Mouse (Mus musculus): ENCODE data around the gene Ube2o.

Gene Ube2o

GRCm38 (mm10) chr11:116580711-116581375 lies 404 bp downstream of the Ube2o start:
- DNase-seq (ENCODE audit: low read depth): peak; percentile 65

DNA sequence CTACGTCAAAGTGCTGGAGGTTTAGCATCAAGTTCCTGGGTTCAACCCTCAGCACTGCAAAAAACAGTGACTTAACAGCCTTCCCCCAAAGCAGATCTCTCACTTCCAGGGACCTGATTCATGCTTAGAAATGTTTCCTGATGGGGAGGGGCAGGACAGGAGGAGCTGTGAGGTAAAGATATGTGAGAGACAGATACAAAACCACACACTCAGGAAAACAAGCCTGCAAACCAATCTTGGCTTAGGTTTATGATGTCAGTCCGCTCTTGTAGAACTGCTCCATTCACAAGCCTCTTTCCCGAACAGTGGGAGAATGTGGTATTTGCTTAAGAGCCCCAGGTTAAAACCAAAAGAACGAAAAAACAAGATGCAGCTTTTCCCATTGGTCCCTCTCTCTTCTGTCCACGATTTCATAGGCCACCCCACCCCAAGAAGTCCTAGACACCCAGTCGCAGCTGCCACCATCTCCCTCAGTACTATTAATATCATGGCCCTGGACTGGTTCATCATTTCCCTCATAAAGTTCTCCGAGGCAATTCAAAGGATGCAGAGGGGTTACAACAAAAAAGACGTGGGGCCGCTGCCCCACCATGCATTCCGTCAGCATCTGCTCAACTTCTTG lies 1.1 kb downstream of the Ube2o start:
- DNase-seq (ENCODE audit: low read depth): peak; percentile 22

DNA sequence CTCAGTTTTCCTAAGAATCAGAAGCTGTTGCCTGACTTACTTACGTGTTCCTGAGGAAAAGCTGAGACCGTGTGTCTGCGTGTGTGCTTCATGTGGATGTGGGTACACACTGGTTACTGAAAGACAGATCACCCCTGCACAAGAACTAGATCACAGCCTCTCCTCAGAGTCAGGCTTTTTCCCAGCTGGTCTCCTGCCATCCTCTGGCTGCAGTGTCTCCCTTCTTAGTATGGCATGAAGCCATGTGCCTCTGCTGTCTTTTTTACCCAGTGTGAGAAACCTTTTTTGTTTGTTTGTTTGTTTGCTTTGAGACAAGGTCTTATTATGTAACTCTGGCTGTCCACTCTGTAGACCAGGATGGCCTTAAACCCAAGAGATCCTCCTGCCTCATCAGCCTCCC lies 2.0 kb downstream of the Ube2o start:
- DNase-seq (ENCODE audit: low read depth): no peak

GRCm38 (mm10) chr11:116575396-116575795 lies 5.9 kb downstream of the Ube2o start:
- no peak for DNase-seq (ENCODE audit: low read depth)

DNA sequence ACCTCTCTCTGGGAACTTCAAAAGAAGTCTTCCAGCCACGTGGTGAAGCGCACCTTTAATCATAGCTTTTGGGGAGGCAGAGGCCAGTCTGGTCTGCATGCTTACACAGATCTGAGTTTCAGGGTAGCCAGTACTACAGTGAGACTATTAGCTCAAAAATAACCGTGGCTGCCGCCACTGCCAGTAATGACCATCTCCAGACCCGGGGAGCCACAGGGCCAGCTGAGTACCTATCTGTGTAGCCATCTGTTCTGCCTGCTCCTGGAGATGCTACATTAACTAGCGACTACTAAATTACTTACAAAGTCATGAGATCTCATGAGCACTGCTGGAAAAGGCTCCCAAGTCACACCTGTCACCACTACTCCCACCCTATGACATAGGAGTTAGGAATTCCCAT lies 6.3 kb downstream of the Ube2o start:
- DNase-seq (ENCODE audit: low read depth): no peak

DNA sequence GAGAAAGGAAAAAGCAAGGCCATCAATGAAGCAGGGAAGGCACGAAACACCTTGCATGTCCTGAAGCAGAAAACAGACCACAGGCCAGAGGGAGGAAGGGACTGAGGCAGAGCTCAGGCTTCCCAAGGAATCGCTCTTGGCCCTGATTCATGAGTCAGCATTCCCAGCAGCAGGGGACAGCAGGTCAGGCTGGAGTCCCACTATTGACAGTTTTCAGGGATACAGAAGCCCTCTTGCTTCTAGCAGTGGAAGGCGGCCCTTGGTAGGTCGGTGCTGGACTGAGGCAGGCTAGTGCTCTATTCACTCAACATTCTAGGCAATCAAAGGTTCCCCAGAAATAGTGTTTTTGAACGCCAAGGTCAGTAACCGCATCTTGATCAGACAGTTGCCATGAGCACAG lies 6.8 kb downstream of the Ube2o start:
- DNase-seq (ENCODE audit: low read depth): no peak

GRCm38 (mm10) chr11:116572756-116573543 lies 8.3 kb downstream of the Ube2o start:
- DNase-seq (ENCODE audit: low read depth): peak; percentile 50

- DNase-seq (ENCODE audit: low read depth): peak; percentile 43
These were observed 9.2 kb downstream of the Ube2o start for GRCm38 (mm10) chr11:116571767-116572679.

GRCm38 (mm10) chr11:116570821-116571220 lies 10.4 kb downstream of the Ube2o start:
- DNase-seq (ENCODE audit: low read depth): no peak

DNA sequence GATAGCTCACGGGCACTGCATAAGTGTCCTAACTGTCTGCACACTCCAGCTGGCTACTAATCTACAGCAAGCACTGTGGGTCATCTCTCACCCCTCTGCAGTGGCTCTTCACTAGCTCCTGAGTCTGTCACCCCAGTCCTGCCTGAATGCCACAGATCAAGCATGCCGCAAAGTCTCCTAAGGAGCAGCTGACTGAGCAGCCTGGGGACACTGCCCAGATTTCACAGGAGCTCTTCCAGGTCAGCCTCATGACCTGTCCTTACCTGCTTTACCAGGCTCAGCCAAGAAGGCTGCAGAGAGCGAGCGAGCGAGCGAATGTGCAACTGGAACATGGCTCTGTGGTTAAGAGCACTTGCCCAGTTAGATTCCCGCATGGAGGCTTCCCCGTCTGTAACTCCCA lies 13.7 kb downstream of the Ube2o start:
- no peak for DNase-seq (ENCODE audit: low read depth)

DNA sequence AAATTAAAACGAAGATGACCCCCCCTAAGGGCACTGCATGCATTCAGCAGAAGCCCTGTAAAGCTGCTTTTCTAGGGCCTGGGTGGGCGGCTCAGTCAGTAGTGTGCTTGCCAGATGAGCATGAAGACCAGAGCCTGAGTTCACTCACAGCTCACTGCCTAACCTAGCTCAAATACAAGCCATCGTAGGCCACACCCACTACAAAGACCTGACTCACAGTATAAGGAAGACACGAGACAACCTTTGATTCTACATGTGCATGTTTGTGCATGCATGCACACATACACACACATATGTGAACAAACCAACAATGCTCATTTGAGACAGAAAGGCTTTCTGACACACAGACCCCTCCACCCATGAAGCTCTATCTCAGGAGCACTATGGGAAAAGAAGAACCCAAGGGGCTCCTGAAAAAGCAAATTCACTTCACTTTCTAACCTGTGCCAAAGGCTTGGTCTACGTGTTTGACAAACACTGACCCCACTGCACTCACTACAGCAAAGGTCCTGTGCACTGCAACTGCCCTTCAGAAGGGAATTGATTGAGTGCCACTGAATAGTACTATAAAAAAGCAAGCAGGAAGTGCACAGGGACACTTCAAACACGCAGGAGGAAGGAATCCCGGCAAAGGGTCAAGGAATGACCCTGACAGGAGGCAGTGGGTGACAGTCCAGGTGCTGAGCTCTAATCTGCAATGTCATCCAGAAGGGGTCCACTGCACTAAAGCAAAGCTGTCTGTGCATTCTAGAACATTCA lies 15.8 kb downstream of the Ube2o start:
- DNase-seq (ENCODE audit: low read depth): no peak

- no peak for DNase-seq (ENCODE audit: low read depth)
These were observed 24.9 kb downstream of the Ube2o start for GRCm38 (mm10) chr11:116556308-116556707.

- DNase-seq (ENCODE audit: low read depth): no peak
These were observed 25.7 kb downstream of the Ube2o start for GRCm38 (mm10) chr11:116555572-116555971.

GRCm38 (mm10) chr11:116554171-116554878 lies 26.9 kb downstream of the Ube2o start:
- DNase-seq (ENCODE audit: low read depth): peak; percentile 79

GRCm38 (mm10) chr11:116552194-116552593 lies 29.1 kb downstream of the Ube2o start:
- DNase-seq (ENCODE audit: low read depth): no peak

GRCm38 (mm10) chr11:116550748-116551147 lies 30.5 kb downstream of the Ube2o start:
- no peak for DNase-seq (ENCODE audit: low read depth)

DNA sequence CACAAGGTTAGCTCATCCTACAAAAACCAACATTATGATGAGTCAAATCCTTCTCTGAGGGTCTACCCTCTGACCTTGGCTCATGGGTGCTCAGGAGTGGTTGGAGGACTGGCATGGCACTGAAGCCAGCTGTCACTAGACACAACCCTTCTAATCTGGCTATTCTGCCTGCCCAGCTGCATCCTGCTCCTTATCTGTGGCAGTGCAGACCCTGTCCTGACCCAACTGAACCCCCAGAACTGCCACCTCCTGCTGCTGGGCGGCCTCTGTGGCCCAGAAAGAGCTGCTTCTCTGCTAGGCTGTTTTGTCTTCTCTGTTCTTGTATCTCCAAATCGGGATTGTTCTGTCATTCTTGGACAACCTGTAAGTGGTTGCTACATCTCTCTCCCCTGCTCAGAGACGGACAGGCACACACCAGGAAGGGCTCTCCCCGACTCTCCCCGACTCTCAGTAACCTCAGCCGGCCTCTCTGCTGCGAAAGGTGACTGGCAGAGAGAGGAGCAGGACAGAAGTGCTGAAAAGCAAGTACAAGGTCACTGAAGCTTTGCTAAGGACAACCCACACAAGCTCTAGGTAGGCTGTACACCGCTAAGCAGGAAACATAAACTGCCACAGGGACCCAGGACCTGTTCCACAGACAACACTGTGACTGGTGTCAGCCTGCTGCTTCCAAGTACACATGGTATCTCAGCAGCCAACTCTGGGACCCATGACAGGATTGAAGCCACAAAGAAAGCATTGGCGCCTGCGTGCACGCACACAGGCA lies 31.8 kb downstream of the Ube2o start:
- no peak for DNase-seq (ENCODE audit: low read depth)

DNA sequence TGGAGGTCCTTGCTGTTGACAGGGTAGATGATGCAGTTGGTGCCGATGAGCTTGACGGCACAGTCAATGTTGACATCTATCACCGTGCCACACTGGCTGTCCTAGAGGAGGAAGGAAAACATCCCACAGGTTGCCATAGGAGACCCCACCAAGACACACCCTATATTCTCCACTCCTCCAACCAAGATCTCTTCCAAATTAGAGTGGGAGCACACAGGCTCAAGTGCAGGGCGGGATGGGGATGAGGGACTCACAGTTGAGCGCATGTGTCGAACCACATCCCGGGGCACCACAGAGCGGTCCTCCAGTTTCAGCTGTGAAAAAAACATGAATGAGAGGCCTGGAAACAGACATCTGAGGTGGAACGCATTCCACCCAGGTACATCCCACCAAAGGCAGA lies 32.5 kb downstream of the Ube2o start:
- DNase-seq (ENCODE audit: low read depth): no peak

GRCm38 (mm10) chr11:116547296-116548060 lies 33.8 kb downstream of the Ube2o start:
- DNase-seq (ENCODE audit: low read depth): no peak
